In the genomic region with DNA sequence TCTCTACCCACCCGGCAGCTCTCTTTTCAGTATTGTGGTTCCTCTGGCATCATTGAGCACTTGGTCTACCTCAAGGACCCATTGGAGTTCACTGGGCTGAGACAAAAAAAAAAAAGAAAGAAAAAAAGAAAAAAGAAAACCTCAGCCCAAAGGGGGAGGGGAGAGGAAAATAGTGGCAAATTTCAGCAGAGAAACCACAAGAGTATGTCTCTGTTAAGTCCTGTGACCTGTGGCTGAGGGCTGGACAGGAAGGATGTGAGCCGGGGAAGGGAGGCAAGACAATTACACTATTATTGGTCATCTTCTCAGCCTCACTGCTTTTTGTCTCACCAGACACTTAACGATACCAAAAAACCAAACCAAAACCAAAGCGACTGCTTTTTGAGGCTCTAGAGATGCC, we compare ENCODE assay signal across 19 mouse cellular contexts. TPM values are rescaled to one million over a fixed set of nuclear protein-coding genes. Genes with fewer than 3 reads are reported as not detected.
A peak's percentile ranks its signal among the peaks of the same experiment; 100 is the strongest.
DNase-seq lines count a peak whose midpoint lies in the region; ATAC-seq and TF ChIP-seq lines count a peak whose summit lies in the region.
"Had no signal": no experiment of that assay in that cellular context is flagged by ENCODE, and none has a peak within 500 bp of the region (broad histone marks: within the 10 kb centered on the region; RNA-seq: fewer than 3 reads in every experiment).

No protein-coding gene starts in this region.

- H3K79me2 ChIP-seq in myocyte (ENCODE audit: control insufficient read depth, insufficient read depth), result no peaks in the 10 kb centered on the region

- DNase-seq in lung, postnatal 0 days (ENCODE audit: low spot score), result no peak
- DNase-seq in lung, postnatal 4 days, result no peak
- no peak for DNase-seq in liver, embryonic 13.5 days
- DNase-seq in ovary, postnatal 10 days (ENCODE audit: low spot score), result no peak
- no peak for DNase-seq in thymus, adult 2 months
- DNase-seq in urinary bladder, postnatal 36 days (ENCODE audit: low spot score in 2 of 2), result no peak
- DNase-seq: cerebellum, adult 2 months; heart, adult 18-20 months; heart, postnatal 10 days; kidney, adult 8-10 months; kidney, postnatal 4 days; thymus, postnatal 25 days had no signal

- H3ac ChIP-seq in myocyte (ENCODE audit: control insufficient read depth, insufficient read length), result no peak overlapping the region

- 0 out of 2 replicates have a peak overlapping the region, but pooled peaks have one; percentile 87 for H3K27ac ChIP-seq in lung, postnatal 0 days (ENCODE audit: low read length)
- H3K27ac ChIP-seq in bone marrow macrophage, adult 2 months (ENCODE audit: insufficient read depth, low read depth, low read length), result peak overlapping the region; percentile 98
- no peak overlapping the region; the same call in 1 of the 2 replicates for H3K27ac ChIP-seq in liver, embryonic 13.5 days
- no peak overlapping the region for H3K27ac ChIP-seq in thymus, adult 2 months (ENCODE audit: control insufficient read depth, insufficient read depth, low read length)
- H3K27ac ChIP-seq: embryonic facial prominence, embryonic 15.5 days; forebrain, embryonic 13.5 days; hindbrain, embryonic 15.5 days; midbrain, embryonic 15.5 days; neural tube, embryonic 12.5 days had no signal

- H3K27me3 ChIP-seq in lung, postnatal 0 days (replicated peaks; ENCODE audit: insufficient read depth, low read length), result no peaks in the 10 kb centered on the region
- 0 out of 2 replicates have a peak, but pooled peaks cover 3% of the 10 kb centered on the region for H3K27me3 ChIP-seq in liver, embryonic 13.5 days
- no peaks in the 10 kb centered on the region for H3K27me3 ChIP-seq in myocyte (ENCODE audit: control insufficient read depth, insufficient read depth, insufficient read length)
- H3K27me3 ChIP-seq in thymus, adult 2 months (ENCODE audit: control insufficient read depth, insufficient read depth, low read length), result no peaks in the 10 kb centered on the region
- H3K27me3 ChIP-seq: embryonic facial prominence, embryonic 15.5 days; forebrain, embryonic 13.5 days; hindbrain, embryonic 15.5 days; midbrain, embryonic 15.5 days; neural tube, embryonic 12.5 days had no signal

- no peak for TF ChIP-seq POLR2A in bone marrow macrophage, adult 2 months (IDR thresholded peaks at IDR 0.05; ENCODE audit: borderline replicate concordance, low read depth, low read length)
- TF ChIP-seq POLR2A in myocyte (IDR thresholded peaks at IDR 0.05; ENCODE audit: insufficient read length, low read depth), result no peak
- no peak for TF ChIP-seq POLR2A in thymus, adult 2 months (IDR thresholded peaks at IDR 0.05; ENCODE audit: control insufficient read depth, extremely low read depth, insufficient read depth, low read length, poor library complexity)

- no peak for ATAC-seq in lung, postnatal 0 days
- ATAC-seq in liver, embryonic 13.5 days (ENCODE audit: low read depth), result no peak
- ATAC-seq: forebrain, embryonic 13.5 days; midbrain, embryonic 15.5 days had no signal

- 51% methylated on average over 4 of the region's 4 CpGs for WGBS in lung, postnatal 0 days
- WGBS in liver, embryonic 13.5 days (ENCODE audit: insufficient replicate concordance), result 20% methylated on average over 4 of the region's 4 CpGs
- 7% methylated on average over 4 of the region's 4 CpGs for WGBS in thymus, adult 2 months

- no peak overlapping the region for H3K4me3 ChIP-seq in lung, postnatal 0 days (ENCODE audit: low read depth, low read length)
- peak overlapping the region; percentile 77 for H3K4me3 ChIP-seq in bone marrow macrophage, adult 2 months (ENCODE audit: insufficient read depth, low read length)
- peak overlapping the region; percentile 36; the same call in 1 of the 2 replicates for H3K4me3 ChIP-seq in liver, embryonic 13.5 days (replicated peaks)
- H3K4me3 ChIP-seq in myocyte, result no peak overlapping the region
- H3K4me3 ChIP-seq in thymus, adult 2 months (ENCODE audit: control insufficient read depth, insufficient read depth, low read length), result no peak overlapping the region
- H3K4me3 ChIP-seq: embryonic facial prominence, embryonic 15.5 days; forebrain, embryonic 13.5 days; hindbrain, embryonic 15.5 days; midbrain, embryonic 15.5 days; neural tube, embryonic 12.5 days had no signal

- H3K36me3 ChIP-seq in lung, postnatal 0 days (ENCODE audit: insufficient read depth, low read length), result peaks cover 13% of the 10 kb centered on the region
- peaks cover 32% of the 10 kb centered on the region for H3K36me3 ChIP-seq in liver, embryonic 13.5 days
- H3K36me3 ChIP-seq in myocyte (ENCODE audit: control insufficient read depth, insufficient read depth), result peaks cover 30% of the 10 kb centered on the region
- H3K36me3 ChIP-seq in thymus, adult 2 months (ENCODE audit: control insufficient read depth, insufficient read depth, low read length), result peaks cover 27% of the 10 kb centered on the region

- H3K9me3 ChIP-seq in lung, postnatal 0 days (ENCODE audit: low read length), result no peaks in the 10 kb centered on the region
- no peaks in the 10 kb centered on the region for H3K9me3 ChIP-seq in liver, embryonic 13.5 days (replicated peaks)
- H3K9me3 ChIP-seq: embryonic facial prominence, embryonic 15.5 days; forebrain, embryonic 13.5 days; hindbrain, embryonic 15.5 days; midbrain, embryonic 15.5 days; neural tube, embryonic 12.5 days had no signal

- TF ChIP-seq CTCF in lung, postnatal 0 days (IDR thresholded peaks at IDR 0.05), result no peak
- no peak for TF ChIP-seq CTCF in bone marrow macrophage, adult 2 months (IDR thresholded peaks at IDR 0.05; ENCODE audit: low read depth, low read length)
- TF ChIP-seq CTCF in thymus, adult 2 months (IDR thresholded peaks at IDR 0.05; ENCODE audit: borderline replicate concordance, control insufficient read depth, extremely low read depth, insufficient read depth, low read length, poor library complexity), result no peak

- H3K4me1 ChIP-seq in lung, postnatal 0 days (ENCODE audit: insufficient read depth, low read depth, low read length), result no peaks in the 10 kb centered on the region
- H3K4me1 ChIP-seq in bone marrow macrophage, adult 2 months (ENCODE audit: control insufficient read depth, insufficient read depth, low read length), result peaks cover 45% of the 10 kb centered on the region
- peaks cover 50% of the 10 kb centered on the region for H3K4me1 ChIP-seq in liver, embryonic 13.5 days (replicated peaks)
- peaks cover 4% of the 10 kb centered on the region; the same call in 1 of the 2 replicates for H3K4me1 ChIP-seq in thymus, adult 2 months (replicated peaks; ENCODE audit: control insufficient read depth, insufficient read depth, low read length)
- H3K4me1 ChIP-seq: forebrain, embryonic 13.5 days; hindbrain, embryonic 15.5 days; midbrain, embryonic 15.5 days; neural tube, embryonic 12.5 days had no signal

- no peak overlapping the region for H3K9ac ChIP-seq in lung, postnatal 0 days (replicated peaks; ENCODE audit: low read depth)
- no peak overlapping the region for H3K9ac ChIP-seq in liver, embryonic 13.5 days
- H3K9ac ChIP-seq: embryonic facial prominence, embryonic 15.5 days; forebrain, embryonic 13.5 days; hindbrain, embryonic 15.5 days; midbrain, embryonic 15.5 days; neural tube, embryonic 12.5 days had no signal

- H3K4me2 ChIP-seq in lung, postnatal 0 days (replicated peaks; ENCODE audit: low read depth, low read length), result no peak overlapping the region
- peak overlapping the region; percentile 41 for H3K4me2 ChIP-seq in liver, embryonic 13.5 days
- peak overlapping the region; percentile 30 for H3K4me2 ChIP-seq in myocyte (ENCODE audit: low read depth)
- H3K4me2 ChIP-seq: embryonic facial prominence, embryonic 15.5 days; forebrain, embryonic 13.5 days; hindbrain, embryonic 15.5 days; midbrain, embryonic 15.5 days; neural tube, embryonic 12.5 days had no signal

- TF ChIP-seq EP300 in lung, postnatal 0 days (IDR thresholded peaks at IDR 0.05), result no peak

TF ChIP-seq in myocyte, 11 proteins besides CTCF, POLR2A, EP300 and RAD21:
- TF ChIP-seq CEBPB (IDR thresholded peaks at IDR 0.05; ENCODE audit: insufficient read depth, poor library complexity, severe bottlenecking) (no peak), REST (IDR thresholded peaks at IDR 0.05; ENCODE audit: insufficient read depth, insufficient read length) (no peak)

RNA-seq across cellular contexts. Expression of a gene that starts 2.3 kb away (rescaled TPM):
- 121 and 130 TPM in 2 replicates for polyA plus RNA-seq in lung, postnatal 0 days (2015; fragmentation: Nextera tagmentation; extraction: Ambion mirVana)
- polyA plus RNA-seq in bone marrow macrophage, adult 2 months (2012; ENCODE audit: insufficient read depth, insufficient read length, missing spikeins), result 3,398 and 3,733 TPM in 2 replicates
- 68.2 and 69.6 TPM in 2 replicates for polyA plus RNA-seq in liver, embryonic 13.5 days (2015; fragmentation: Nextera tagmentation; extraction: Ambion mirVana)
- polyA plus RNA-seq in myocyte (2012; fragmentation: generic; extraction: Trizol), result not detected
- 127 and 138 TPM in 2 replicates for polyA plus RNA-seq in thymus, adult 2 months (2012; rRNA removed)

RNA-seq across cellular contexts. Expression of a gene that starts 7.0 kb away (rescaled TPM):
- polyA plus RNA-seq in lung, postnatal 0 days (2015; fragmentation: Nextera tagmentation; extraction: Ambion mirVana), result 2.3 and 5.5 TPM in 2 replicates
- polyA plus RNA-seq in bone marrow macrophage, adult 2 months (2012; ENCODE audit: insufficient read depth, insufficient read length, missing spikeins), result not detected in 2 replicates
- 3,578 and 3,897 TPM in 2 replicates for polyA plus RNA-seq in liver, embryonic 13.5 days (2015; fragmentation: Nextera tagmentation; extraction: Ambion mirVana)
- polyA plus RNA-seq in myocyte (2012; fragmentation: generic; extraction: Trizol), result not detected
- polyA plus RNA-seq in thymus, adult 2 months (2012; rRNA removed), result 1.8 and 49.4 TPM in 2 replicates

RNA-seq across cellular contexts. Expression of a gene that starts 9.5 kb away (rescaled TPM):
- polyA plus RNA-seq in lung, postnatal 0 days (2015; fragmentation: Nextera tagmentation; extraction: Ambion mirVana), result 14.9 and 17.1 TPM in 2 replicates
- polyA plus RNA-seq in bone marrow macrophage, adult 2 months (2012; ENCODE audit: insufficient read depth, insufficient read length, missing spikeins), result 25.8 and 27.3 TPM in 2 replicates
- polyA plus RNA-seq in liver, embryonic 13.5 days (2015; fragmentation: Nextera tagmentation; extraction: Ambion mirVana), result 19.3 and 21.4 TPM in 2 replicates
- 49.4 TPM for polyA plus RNA-seq in myocyte (2012; fragmentation: generic; extraction: Trizol)
- 34.7 and 34.9 TPM in 2 replicates for polyA plus RNA-seq in thymus, adult 2 months (2012; rRNA removed)

RNA-seq across cellular contexts. Expression of a gene that starts 18.1 kb away (rescaled TPM):
- polyA plus RNA-seq in lung, postnatal 0 days (2015; fragmentation: Nextera tagmentation; extraction: Ambion mirVana), result 0.07 and 0.08 TPM in 2 replicates
- polyA plus RNA-seq in bone marrow macrophage, adult 2 months (2012; ENCODE audit: insufficient read depth, insufficient read length, missing spikeins), result not detected in 2 replicates
- polyA plus RNA-seq in liver, embryonic 13.5 days (2015; fragmentation: Nextera tagmentation; extraction: Ambion mirVana), result 0.39 and 0.52 TPM in 2 replicates
- 0.06 TPM for polyA plus RNA-seq in myocyte (2012; fragmentation: generic; extraction: Trizol)
- 0.08 and 0.43 TPM in 2 replicates for polyA plus RNA-seq in thymus, adult 2 months (2012; rRNA removed)

RNA-seq across cellular contexts. Expression of a gene that starts 18.4 kb away (rescaled TPM):
- polyA plus RNA-seq in lung, postnatal 0 days (2015; fragmentation: Nextera tagmentation; extraction: Ambion mirVana), result 2.7 and 3.3 TPM in 2 replicates
- polyA plus RNA-seq in bone marrow macrophage, adult 2 months (2012; ENCODE audit: insufficient read depth, insufficient read length, missing spikeins), result 0.21 TPM in 1 of 2 replicates, not detected in the other
- 0.43 and 0.46 TPM in 2 replicates for polyA plus RNA-seq in liver, embryonic 13.5 days (2015; fragmentation: Nextera tagmentation; extraction: Ambion mirVana)
- 15.0 TPM for polyA plus RNA-seq in myocyte (2012; fragmentation: generic; extraction: Trizol)
- 0.73 and 0.90 TPM in 2 replicates for polyA plus RNA-seq in thymus, adult 2 months (2012; rRNA removed)

Comparison
In these comparisons a context has a peak if more than half of its experiments do, and no peak if none do; other contexts are left out.
1. H3K27ac ChIP-seq: peak in lung, postnatal 0 days (single experiment) and bone marrow macrophage, adult 2 months (single experiment); none in liver, embryonic 13.5 days (single experiment) and thymus, adult 2 months (single experiment).
2. H3K4me3 ChIP-seq: peak in bone marrow macrophage, adult 2 months (single experiment) and liver, embryonic 13.5 days (single experiment); none in lung, postnatal 0 days (single experiment), myocyte (single experiment) and thymus, adult 2 months (single experiment).
3. RNA of a gene that starts 2.3 kb away (polyA plus RNA-seq): 3,398 to 3,733 TPM in bone marrow macrophage, adult 2 months, 127 to 138 TPM in thymus, adult 2 months, 121 to 130 TPM in lung, postnatal 0 days and 68.2 to 69.6 TPM in liver, embryonic 13.5 days; not detected in myocyte (single experiment); every median in the first group is over 10 times any median in the second.
4. RNA of a gene that starts 7.0 kb away (polyA plus RNA-seq): 3,578 to 3,897 TPM in liver, embryonic 13.5 days; 2.3 to 5.5 TPM in lung, postnatal 0 days, 1.8 to 49.4 TPM in thymus, adult 2 months, not detected in bone marrow macrophage, adult 2 months and not detected in myocyte (single experiment); every median in the first group is over 10 times any median in the second.